9 mouse cellular contexts compared by ENCODE assay signal in the genomic region with DNA sequence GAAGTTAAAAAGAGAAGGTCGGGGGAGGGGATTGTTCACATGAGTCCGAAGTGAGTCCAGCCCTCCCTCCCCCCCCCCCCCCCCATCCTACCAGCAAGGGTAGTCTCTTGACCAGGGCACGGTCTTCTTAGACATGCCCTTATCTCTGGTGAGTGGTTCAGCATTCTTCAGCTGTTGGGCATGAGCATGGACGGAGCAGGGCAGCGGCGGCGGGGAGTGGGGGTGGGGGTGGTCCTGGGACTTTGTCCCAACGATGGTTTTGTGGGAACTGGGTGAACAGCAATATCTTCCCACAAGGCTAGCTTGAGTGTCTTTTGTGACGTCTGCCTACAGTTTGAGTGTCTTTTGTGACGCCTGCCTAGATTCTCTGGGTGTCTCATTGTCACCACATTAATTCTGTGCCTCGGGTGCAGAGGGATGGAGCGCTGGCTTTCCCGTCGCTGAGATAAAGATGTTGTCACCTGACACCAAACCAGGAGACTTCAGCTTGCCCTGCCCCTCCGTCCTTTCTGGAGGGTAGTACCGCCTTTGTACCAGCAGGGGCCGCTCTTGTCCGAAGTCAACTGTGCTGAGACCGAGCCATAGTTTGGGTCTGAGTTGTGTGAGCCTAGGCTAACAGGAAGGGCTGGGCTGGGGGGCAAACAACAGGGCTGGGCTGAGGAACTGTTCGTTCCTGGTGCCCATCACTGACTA. TPM values are rescaled to one million over a fixed set of nuclear protein-coding genes. Genes with fewer than 3 reads are reported as not detected.
DNase-seq lines count a peak whose midpoint lies in the region; ATAC-seq and TF ChIP-seq lines count a peak whose summit lies in the region.
"Had no signal": no experiment of that assay in that cellular context is flagged by ENCODE, and none has a peak within 500 bp of the region (broad histone marks: within the 10 kb centered on the region; RNA-seq: fewer than 3 reads in every experiment).

No protein-coding gene starts in this region.

- H3K9ac ChIP-seq in heart, embryonic 13.5 days, result peak overlapping the region; percentile 73
- H3K9ac ChIP-seq in kidney, postnatal 0 days (ENCODE audit: low read depth, low read length), result peak overlapping the region; percentile 24; the same call in 1 of the 2 replicates
- no peak overlapping the region for H3K9ac ChIP-seq in liver, embryonic 12.5 days

- H3K9me3 ChIP-seq in heart, embryonic 13.5 days, result no peaks in the 10 kb centered on the region
- H3K9me3 ChIP-seq in kidney, postnatal 0 days (replicated peaks; ENCODE audit: low read length), result no peaks in the 10 kb centered on the region
- no peaks in the 10 kb centered on the region for H3K9me3 ChIP-seq in liver, embryonic 12.5 days (replicated peaks)

- H3K4me1 ChIP-seq in heart, embryonic 13.5 days, result peaks cover 47% of the 10 kb centered on the region
- H3K4me1 ChIP-seq in kidney, postnatal 0 days (replicated peaks; ENCODE audit: insufficient read depth, low read length), result peaks cover 4% of the 10 kb centered on the region
- H3K4me1 ChIP-seq in liver, embryonic 12.5 days, result peaks cover 47% of the 10 kb centered on the region

- under 1% methylated on average over 20 of the region's 20 CpGs for WGBS in heart, embryonic 13.5 days
- under 1% methylated on average over 20 of the region's 20 CpGs for WGBS in kidney, postnatal 0 days
- WGBS in liver, embryonic 12.5 days (ENCODE audit: insufficient replicate concordance), result under 1% methylated on average over 20 of the region's 20 CpGs

- H3K27me3 ChIP-seq in heart, embryonic 13.5 days (replicated peaks), result no peaks in the 10 kb centered on the region
- no peaks in the 10 kb centered on the region for H3K27me3 ChIP-seq in kidney, postnatal 0 days (ENCODE audit: insufficient read depth, low read length)
- no peaks in the 10 kb centered on the region for H3K27me3 ChIP-seq in liver, embryonic 12.5 days (replicated peaks)
- H3K27me3 ChIP-seq in splenic B cell, adult 2 months (ENCODE audit: control insufficient read depth, insufficient read depth, low read length, poor library complexity, severe bottlenecking), result no peaks in the 10 kb centered on the region

- peak overlapping the region; percentile 49 for H3K4me3 ChIP-seq in heart, embryonic 13.5 days
- H3K4me3 ChIP-seq in kidney, postnatal 0 days (replicated peaks; ENCODE audit: low read depth, low read length), result 0 out of 2 replicates have a peak overlapping the region, but pooled peaks have one; percentile 9
- peak overlapping the region; percentile 29 for H3K4me3 ChIP-seq in liver, embryonic 12.5 days
- H3K4me3 ChIP-seq: erythroblast, embryonic 14.5 days had no signal

- 0 out of 2 replicates have a peak overlapping the region, but pooled peaks have one; percentile 29 for H3K27ac ChIP-seq in heart, embryonic 13.5 days (replicated peaks)
- no peak overlapping the region for H3K27ac ChIP-seq in kidney, postnatal 0 days
- no peak overlapping the region for H3K27ac ChIP-seq in liver, embryonic 12.5 days

- TF ChIP-seq POLR2A in brain, embryonic 14.5 days (IDR thresholded peaks at IDR 0.05; ENCODE audit: borderline replicate concordance, extremely low read depth, insufficient read depth, insufficient read length, poor library complexity, severe bottlenecking), result no peak

- H3K36me3 ChIP-seq in heart, embryonic 13.5 days, result no peaks in the 10 kb centered on the region
- no peaks in the 10 kb centered on the region for H3K36me3 ChIP-seq in kidney, postnatal 0 days (ENCODE audit: insufficient read depth, low read length)
- no peaks in the 10 kb centered on the region for H3K36me3 ChIP-seq in liver, embryonic 12.5 days
- no peaks in the 10 kb centered on the region for H3K36me3 ChIP-seq in splenic B cell, adult 2 months (ENCODE audit: control insufficient read depth, insufficient read depth, low read length, poor library complexity, severe bottlenecking)

- ATAC-seq in erythroblast, adult 5-6 weeks (replicated peaks; ENCODE audit: low FRiP score, poor library complexity, severe bottlenecking), result peak; percentile 91
- ATAC-seq in heart, embryonic 13.5 days (ENCODE audit: extremely low read depth, insufficient number of reproducible peaks, low FRiP score, low TSS enrichment), result peak; percentile 81
- peak; percentile 79 for ATAC-seq in kidney, postnatal 0 days (replicated peaks; ENCODE audit: low FRiP score, low read depth)
- ATAC-seq in liver, embryonic 12.5 days, result peak; percentile 81

- peak; percentile 82 for DNase-seq in CD4-positive helper T cell, adult 2 months (ENCODE audit: low read depth, low spot score)
- DNase-seq in brain, embryonic 14.5 days (ENCODE audit: low read depth), result peak; percentile 91
- DNase-seq in kidney, postnatal 0 days (ENCODE audit: low spot score), result peak; percentile 92
- peak; percentile 92 for DNase-seq in naive thymus-derived CD4-positive, alpha-beta T cell, adult 2 months (ENCODE audit: low read depth)
- DNase-seq in splenic B cell, adult 2 months (ENCODE audit: low read depth, low spot score), result peak; percentile 91

- peak overlapping the region; percentile 77 for H3K4me2 ChIP-seq in heart, embryonic 13.5 days
- peak overlapping the region; percentile 45 for H3K4me2 ChIP-seq in kidney, postnatal 0 days (ENCODE audit: low read length)
- peak overlapping the region; percentile 59 for H3K4me2 ChIP-seq in liver, embryonic 12.5 days

- peak; percentile 99 for TF ChIP-seq CTCF in brain, embryonic 14.5 days (IDR thresholded peaks at IDR 0.05; ENCODE audit: borderline replicate concordance, extremely low read depth, insufficient read depth, insufficient read length)
- peak; percentile 99 for TF ChIP-seq CTCF in kidney, postnatal 0 days (IDR thresholded peaks at IDR 0.05; ENCODE audit: low read depth)

RNA-seq across cellular contexts. Expression of gene Arhgef2, which starts 1.4 kb away (rescaled TPM):
- 106 and 137 TPM in 2 replicates for polyA plus RNA-seq in brain, embryonic 14.5 days (2012; rRNA removed)
- 15.2 and 20.5 TPM in 2 replicates for total RNA-seq in erythroblast, adult 5-6 weeks (2015; ENCODE audit: low replicate concordance)
- total RNA-seq in erythroblast, adult 5-6 weeks (2017; ENCODE audit: low replicate concordance), result 16.7 and 18.1 TPM in 2 replicates
- polyA plus RNA-seq in heart, embryonic 13.5 days (2015; fragmentation: Nextera tagmentation; extraction: Ambion mirVana), result 73.1 and 73.4 TPM in 2 replicates
- polyA plus RNA-seq in kidney, postnatal 0 days (2015; fragmentation: Nextera tagmentation; extraction: Ambion mirVana), result 53.7 and 65.4 TPM in 2 replicates
- 30.5 and 33.0 TPM in 2 replicates for polyA plus RNA-seq in liver, embryonic 12.5 days (2016; fragmentation: Nextera tagmentation; extraction: Ambion mirVana)

RNA-seq across cellular contexts. Expression of gene Ssr2, which starts 31.5 kb away (rescaled TPM):
- polyA plus RNA-seq in brain, embryonic 14.5 days (2012; rRNA removed), result 170 and 185 TPM in 2 replicates
- total RNA-seq in erythroblast, adult 5-6 weeks (2015; ENCODE audit: low replicate concordance), result 80.3 and 91.8 TPM in 2 replicates
- total RNA-seq in erythroblast, adult 5-6 weeks (2017; ENCODE audit: low replicate concordance), result 24.3 and 35.9 TPM in 2 replicates
- polyA plus RNA-seq in heart, embryonic 13.5 days (2015; fragmentation: Nextera tagmentation; extraction: Ambion mirVana), result 173 and 202 TPM in 2 replicates
- 294 and 311 TPM in 2 replicates for polyA plus RNA-seq in kidney, postnatal 0 days (2015; fragmentation: Nextera tagmentation; extraction: Ambion mirVana)
- polyA plus RNA-seq in liver, embryonic 12.5 days (2016; fragmentation: Nextera tagmentation; extraction: Ambion mirVana), result 172 and 177 TPM in 2 replicates

RNA-seq across cellular contexts. Expression of gene Rxfp4, which starts 45.7 kb away (rescaled TPM):
- not detected in 2 replicates for polyA plus RNA-seq in brain, embryonic 14.5 days (2012; rRNA removed)
- total RNA-seq in erythroblast, adult 5-6 weeks (2015; ENCODE audit: low replicate concordance), result not detected in 2 replicates
- not detected in 2 replicates for total RNA-seq in erythroblast, adult 5-6 weeks (2017; ENCODE audit: low replicate concordance)
- not detected in 2 replicates for polyA plus RNA-seq in heart, embryonic 13.5 days (2015; fragmentation: Nextera tagmentation; extraction: Ambion mirVana)
- not detected in 2 replicates for polyA plus RNA-seq in kidney, postnatal 0 days (2015; fragmentation: Nextera tagmentation; extraction: Ambion mirVana)
- not detected in 2 replicates for polyA plus RNA-seq in liver, embryonic 12.5 days (2016; fragmentation: Nextera tagmentation; extraction: Ambion mirVana)
- polyA plus RNA-seq: erythroblast, embryonic 14.5 days had no signal

RNA-seq across cellular contexts. Expression of gene Ubqln4, which starts 53.7 kb away (rescaled TPM):
- polyA plus RNA-seq in brain, embryonic 14.5 days (2012; rRNA removed), result 108 and 113 TPM in 2 replicates
- total RNA-seq in erythroblast, adult 5-6 weeks (2015; ENCODE audit: low replicate concordance), result 5.4 and 7.9 TPM in 2 replicates
- total RNA-seq in erythroblast, adult 5-6 weeks (2017; ENCODE audit: low replicate concordance), result 5.7 and 10.0 TPM in 2 replicates
- 33.1 and 34.1 TPM in 2 replicates for polyA plus RNA-seq in heart, embryonic 13.5 days (2015; fragmentation: Nextera tagmentation; extraction: Ambion mirVana)
- polyA plus RNA-seq in kidney, postnatal 0 days (2015; fragmentation: Nextera tagmentation; extraction: Ambion mirVana), result 35.1 and 35.9 TPM in 2 replicates
- polyA plus RNA-seq in liver, embryonic 12.5 days (2016; fragmentation: Nextera tagmentation; extraction: Ambion mirVana), result 37.9 and 39.5 TPM in 2 replicates

RNA-seq across cellular contexts. Expression of gene Lamtor2, which starts 54.3 kb away (rescaled TPM):
- polyA plus RNA-seq in brain, embryonic 14.5 days (2012; rRNA removed), result 121 and 122 TPM in 2 replicates
- total RNA-seq in erythroblast, adult 5-6 weeks (2015; ENCODE audit: low replicate concordance), result 4.2 and 8.6 TPM in 2 replicates
- 14.3 and 15.8 TPM in 2 replicates for total RNA-seq in erythroblast, adult 5-6 weeks (2017; ENCODE audit: low replicate concordance)
- 131 and 150 TPM in 2 replicates for polyA plus RNA-seq in heart, embryonic 13.5 days (2015; fragmentation: Nextera tagmentation; extraction: Ambion mirVana)
- polyA plus RNA-seq in kidney, postnatal 0 days (2015; fragmentation: Nextera tagmentation; extraction: Ambion mirVana), result 164 and 173 TPM in 2 replicates
- polyA plus RNA-seq in liver, embryonic 12.5 days (2016; fragmentation: Nextera tagmentation; extraction: Ambion mirVana), result 101 and 102 TPM in 2 replicates
